Mouse (Mus musculus): ENCODE data around the gene Ddx47.

The Ddx47 gene

GRCm38 (mm10) chr6:135006372-135006771, 5.0 kb upstream of the Ddx47 start:
- DNase-seq (ENCODE audit: low spot score), result no peak

DNA sequence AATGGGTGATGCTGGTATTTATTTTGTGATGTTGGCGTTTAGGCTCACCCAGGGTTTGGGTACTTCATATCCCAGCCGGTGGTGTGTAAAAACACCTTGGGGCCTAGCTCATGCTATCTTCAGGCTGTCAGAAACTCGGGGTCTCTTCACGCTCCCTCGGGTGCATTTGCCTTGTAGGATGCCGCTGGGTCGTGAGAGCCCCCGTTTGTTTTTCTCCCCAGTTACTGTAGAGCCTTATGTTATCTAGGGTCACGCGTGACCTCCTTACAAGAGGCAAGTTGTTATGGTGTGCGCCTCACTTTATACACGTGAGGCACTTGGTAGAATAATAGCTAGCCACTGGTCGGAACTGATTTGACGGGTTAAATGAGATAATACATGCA, 313 bp downstream of the Ddx47 start:
- no peak for DNase-seq (ENCODE audit: low spot score)

GRCm38 (mm10) chr6:135017211-135017610, 5.8 kb downstream of the Ddx47 start:
- no peak for DNase-seq (ENCODE audit: low spot score)

- no peak for DNase-seq (ENCODE audit: low spot score)
These were observed 8.2 kb downstream of the Ddx47 start for GRCm38 (mm10) chr6:135019564-135019963.

DNA sequence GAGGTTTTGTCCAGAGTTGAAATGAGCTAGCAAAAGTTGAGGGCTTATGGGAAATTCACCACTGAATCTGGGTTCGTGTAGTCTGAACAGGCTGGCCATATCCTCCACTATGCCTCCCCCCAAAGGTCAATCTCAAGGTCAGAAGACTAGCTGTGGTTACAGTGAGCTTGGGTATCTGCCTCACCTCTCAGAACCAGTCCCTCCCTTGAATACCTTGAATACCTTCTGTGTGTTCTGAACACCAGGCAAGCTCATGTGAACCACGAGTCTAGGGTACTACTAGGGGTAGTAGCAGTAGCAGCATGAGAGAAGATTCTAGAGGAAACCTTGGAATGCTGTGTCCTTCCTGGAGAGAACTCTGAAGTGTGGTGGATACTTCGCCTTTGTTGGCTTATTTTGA, 10.2 kb downstream of the Ddx47 start:
- DNase-seq (ENCODE audit: low spot score), result no peak

- DNase-seq (ENCODE audit: low spot score), result no peak
These were observed 12.0 kb downstream of the Ddx47 start for GRCm38 (mm10) chr6:135023379-135023778.

DNA sequence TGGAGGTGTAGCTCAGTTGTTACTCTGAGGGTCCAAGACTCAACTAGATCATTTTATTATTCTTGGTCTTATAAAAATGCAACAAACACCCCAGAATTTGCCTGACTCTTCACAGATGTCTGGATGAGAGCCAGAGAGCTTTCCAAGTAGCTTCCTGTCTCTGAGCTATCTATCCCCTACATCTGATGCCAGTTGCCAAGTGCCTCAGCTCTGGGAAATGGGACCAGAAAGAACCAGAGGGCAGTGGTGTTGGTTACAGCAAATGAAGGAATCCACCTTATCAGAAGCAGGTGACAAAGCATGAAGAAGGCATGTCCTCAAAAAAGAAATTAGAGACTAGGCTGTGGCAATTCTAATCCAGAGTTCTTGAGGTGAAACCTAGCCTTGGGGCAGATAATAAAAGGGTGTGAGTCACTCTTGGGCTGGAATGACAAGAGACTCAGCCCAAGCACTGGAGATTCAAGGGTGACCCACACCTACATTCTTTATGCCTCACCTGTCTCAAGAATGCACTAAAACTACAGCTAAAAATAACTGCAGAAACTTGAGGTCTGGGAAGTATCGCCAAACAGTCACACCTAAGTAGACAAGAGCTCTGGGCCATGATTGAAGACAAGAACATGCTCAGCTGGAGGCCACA, 13.5 kb downstream of the Ddx47 start:
- DNase-seq (ENCODE audit: low spot score), result no peak

GRCm38 (mm10) chr6:135026232-135026631, 14.8 kb downstream of the Ddx47 start:
- DNase-seq (ENCODE audit: low spot score), result peak; percentile 84

DNA sequence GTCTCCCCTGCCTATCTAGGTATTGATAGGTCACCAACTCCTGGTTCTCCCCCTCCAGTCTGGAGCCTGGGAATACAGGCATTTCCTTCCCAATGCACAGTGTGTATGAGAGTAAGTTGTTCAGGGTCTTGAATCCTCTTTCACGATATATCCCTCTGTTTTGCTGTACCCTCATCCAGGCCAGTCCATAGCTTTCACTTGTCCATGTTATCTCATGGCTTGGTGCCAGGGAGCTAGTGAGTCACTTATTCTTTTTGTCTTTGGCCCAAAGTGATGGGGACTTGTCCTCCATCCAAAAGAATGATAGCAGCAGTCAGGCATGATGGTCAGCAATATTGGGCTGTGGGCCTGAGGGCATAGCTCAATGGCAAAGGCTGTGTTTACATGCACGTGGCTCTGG, 15.3 kb downstream of the Ddx47 start:
- peak; percentile 22 for DNase-seq (ENCODE audit: low spot score)

GRCm38 (mm10) chr6:135029246-135029645, 17.8 kb downstream of the Ddx47 start:
- no peak for DNase-seq (ENCODE audit: low spot score)

- no peak for DNase-seq (ENCODE audit: low spot score)
These were observed 27.3 kb downstream of the Ddx47 start for GRCm38 (mm10) chr6:135038674-135039073.

- no peak for DNase-seq (ENCODE audit: low spot score)
These were observed 29.0 kb downstream of the Ddx47 start for GRCm38 (mm10) chr6:135040275-135040871.

GRCm38 (mm10) chr6:135041930-135042329, 30.5 kb downstream of the Ddx47 start:
- DNase-seq (ENCODE audit: low spot score), result no peak

DNA sequence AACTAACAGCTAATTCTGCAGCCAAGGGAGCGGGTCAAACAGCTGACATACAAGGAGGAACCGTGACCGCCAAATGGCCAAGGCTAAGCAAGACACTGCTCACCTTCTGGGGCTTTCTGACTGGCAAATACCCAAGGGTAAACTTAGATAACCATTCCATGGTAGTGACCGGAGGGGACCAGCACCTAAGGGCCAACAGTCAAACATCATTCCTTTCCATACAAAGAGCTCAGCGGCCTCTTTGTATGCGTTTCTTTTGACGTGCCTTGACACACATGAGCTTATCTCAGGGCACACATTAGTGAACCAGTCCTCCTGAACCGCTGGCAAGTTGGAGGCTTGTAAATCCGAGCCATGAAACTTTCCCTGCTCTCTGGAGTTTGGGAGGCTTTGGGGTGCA, 35.9 kb downstream of the Ddx47 start:
- DNase-seq (ENCODE audit: low spot score), result no peak

DNA sequence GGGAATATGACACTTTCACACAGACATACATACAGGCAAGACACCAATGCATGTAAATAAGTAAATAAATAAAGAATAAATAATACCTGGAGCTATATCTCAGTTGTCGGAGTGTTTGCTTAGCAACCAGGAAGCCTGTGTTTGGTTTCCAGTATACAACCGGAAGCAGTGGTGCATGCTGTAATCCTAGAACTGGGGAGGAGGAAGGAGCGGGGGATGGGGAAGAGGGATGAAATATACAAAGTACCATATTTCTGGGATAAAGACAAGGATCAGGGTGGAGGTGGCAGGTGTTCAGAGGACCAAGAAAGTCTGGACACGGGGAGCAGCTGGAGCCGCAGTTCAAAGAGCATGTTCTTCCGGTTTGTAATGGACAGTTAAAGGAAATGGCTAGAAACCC, 37.1 kb downstream of the Ddx47 start:
- no peak for DNase-seq (ENCODE audit: low spot score)

DNA sequence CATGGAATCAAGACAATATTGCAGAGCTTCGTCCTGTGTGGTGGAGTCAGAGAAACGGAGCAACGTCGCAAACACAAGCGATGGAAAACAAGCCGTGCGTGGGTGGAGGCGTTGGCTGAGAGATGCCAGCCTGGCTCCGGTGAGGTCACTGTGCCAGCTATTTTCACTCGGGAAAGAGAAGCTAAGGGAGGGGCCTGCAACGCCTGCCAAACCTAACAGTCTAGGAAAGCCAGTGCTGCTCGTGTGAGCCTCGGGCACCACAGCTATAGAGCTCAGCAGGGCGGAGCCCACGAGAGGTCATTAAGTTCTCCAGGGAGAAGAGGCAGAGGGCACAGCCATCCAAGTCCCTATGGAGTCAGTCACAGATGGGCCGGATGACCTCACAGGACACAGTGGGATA, 37.5 kb downstream of the Ddx47 start:
- no peak for DNase-seq (ENCODE audit: low spot score)

GRCm38 (mm10) chr6:135053789-135054188, 42.4 kb downstream of the Ddx47 start:
- DNase-seq (ENCODE audit: low spot score), result no peak

DNA sequence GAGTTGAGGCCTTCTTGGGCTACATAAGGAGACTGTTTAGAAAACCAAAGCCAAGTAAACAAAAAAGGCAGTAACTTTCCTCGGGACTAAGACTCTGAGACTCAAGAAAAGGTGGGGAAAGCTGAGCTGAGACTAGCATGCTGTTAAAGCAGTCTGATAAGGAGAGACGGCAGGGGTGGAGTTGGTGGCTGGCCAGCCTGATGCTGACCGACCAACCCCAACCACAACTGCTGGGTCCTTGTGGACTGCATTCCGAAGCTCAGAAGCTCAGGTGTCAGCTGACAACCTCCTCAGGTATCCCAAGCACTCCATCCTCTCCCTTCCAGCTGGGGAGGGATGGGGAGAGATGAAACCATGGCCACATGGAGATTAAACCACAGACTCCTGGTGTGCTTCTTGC, 44.5 kb downstream of the Ddx47 start:
- DNase-seq (ENCODE audit: low spot score), result no peak

DNA sequence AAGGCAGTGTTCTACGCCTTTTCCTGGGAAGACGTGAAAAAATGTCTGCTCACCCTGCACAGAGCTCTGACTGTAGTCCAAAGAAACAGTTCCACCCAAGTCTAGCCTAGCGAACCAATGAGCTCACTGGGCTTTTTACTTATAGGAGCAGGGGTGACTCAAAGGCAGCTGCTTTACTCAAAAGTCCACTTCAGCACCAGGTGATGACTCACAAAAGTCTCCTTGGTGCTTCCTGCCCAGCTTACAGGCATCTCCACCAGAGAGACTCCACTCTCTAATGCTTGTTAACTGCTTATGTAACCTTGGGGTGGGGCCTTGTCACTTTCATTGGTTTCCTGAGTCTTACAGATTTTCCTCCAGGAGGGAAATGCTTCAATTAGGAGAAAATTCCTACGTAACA, 49.3 kb downstream of the Ddx47 start:
- no peak for DNase-seq (ENCODE audit: low spot score)

- no peak for DNase-seq (ENCODE audit: low spot score)
These were observed 53.2 kb downstream of the Ddx47 start for GRCm38 (mm10) chr6:135064621-135065020.

- peak; percentile 66 for DNase-seq (ENCODE audit: low spot score)
These were observed 54.0 kb downstream of the Ddx47 start, which contains the start of gene Gprc5a for GRCm38 (mm10) chr6:135065236-135065957. TSS of gene Gprc5a (plus strand) at chr6:135065651.

DNA sequence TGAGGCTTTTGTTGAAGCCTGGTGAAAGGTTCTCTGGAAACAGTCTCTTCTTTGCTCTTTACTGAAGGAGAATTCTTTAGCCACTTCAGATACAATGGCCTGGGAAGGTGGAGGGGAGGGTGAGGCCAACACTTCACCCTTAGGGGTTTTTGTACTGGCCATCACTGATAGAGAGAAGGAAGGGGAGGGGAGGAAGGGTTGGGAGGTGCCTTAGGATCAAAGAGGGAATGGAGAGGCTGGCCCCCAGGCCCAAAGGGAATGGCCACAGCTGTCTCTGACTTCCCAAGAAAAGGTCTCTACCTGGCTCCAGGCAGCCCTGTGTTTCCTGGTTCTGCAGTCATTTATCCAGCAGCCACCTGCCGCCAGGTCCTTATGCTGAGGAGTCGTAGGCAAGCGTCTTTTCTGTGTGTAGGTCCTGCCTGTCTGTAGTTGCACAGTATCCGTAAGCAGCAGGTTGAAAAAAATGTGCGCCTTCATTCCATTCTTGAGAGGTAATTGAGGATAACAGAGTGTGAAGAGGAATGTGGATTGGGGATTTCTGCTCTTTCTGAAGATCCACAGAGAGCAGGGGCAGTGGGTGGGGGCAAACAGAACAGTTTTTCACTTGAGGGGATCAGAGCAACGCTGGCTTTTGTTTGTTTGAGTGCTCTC, 55.5 kb downstream of the Ddx47 start:
- DNase-seq (ENCODE audit: low spot score), result no peak

- no peak for DNase-seq (ENCODE audit: low spot score)
These were observed 56.8 kb downstream of the Ddx47 start for GRCm38 (mm10) chr6:135068221-135068620.
